Mouse (Mus musculus): ENCODE measurements around the gene Wbp1. TPM values are rescaled to one million over a fixed set of nuclear protein-coding genes. Genes with fewer than 3 reads are reported as not detected.

The Wbp1 gene
- polyA plus RNA-seq, 1 experiment from 2014 or later = 87.2 TPM

DNA sequence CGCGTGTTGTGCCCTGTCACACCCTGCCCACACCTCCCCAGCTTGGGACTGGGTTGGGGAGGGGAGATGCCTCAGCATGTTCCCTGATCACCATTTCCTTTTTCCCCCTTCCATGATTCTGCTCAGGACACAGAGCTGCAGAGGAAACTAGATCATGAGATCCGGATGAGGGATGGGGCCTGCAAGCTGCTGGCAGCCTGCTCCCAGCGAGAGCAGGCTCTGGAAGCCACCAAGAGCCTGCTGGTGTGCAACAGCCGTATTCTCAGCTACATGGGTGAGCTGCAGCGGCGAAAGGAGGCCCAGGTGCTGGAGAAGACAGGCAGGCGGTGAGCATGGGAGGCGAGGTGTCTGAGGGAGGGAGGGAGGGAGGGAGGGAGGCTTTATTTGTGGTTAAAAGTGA lies 24.4 kb upstream of the Wbp1 start:
- H3K27ac ChIP-seq (ENCODE audit: low read depth, low read length) = 0 out of 2 replicates have a peak overlapping the region, but pooled peaks have one; percentile 54
- H3K9ac ChIP-seq (ENCODE audit: low read depth, low read length) = no peak overlapping the region
- peaks cover 18% of the 10 kb centered on the region for H3K4me1 ChIP-seq (ENCODE audit: control insufficient read depth, insufficient read depth, low read length)
- no peak overlapping the region for H3K4me2 ChIP-seq
- peaks cover 3% of the 10 kb centered on the region; the same call in 1 of the 2 replicates for H3K36me3 ChIP-seq (ENCODE audit: control insufficient read depth, insufficient read depth, low read length)
- H3K27me3 ChIP-seq (ENCODE audit: control insufficient read depth, insufficient read depth, low read length) = no peaks in the 10 kb centered on the region
- 62% methylated on average over 9 of the region's 9 CpGs for WGBS (ENCODE audit: insufficient replicate concordance)
- no peak for ATAC-seq (replicated peaks; ENCODE audit: insufficient number of reproducible peaks, low FRiP score, low TSS enrichment)
- H3K9me3 ChIP-seq (replicated peaks; ENCODE audit: control insufficient read depth, low read length) = no peaks in the 10 kb centered on the region
- no peak overlapping the region for H3K4me3 ChIP-seq (ENCODE audit: low read depth, low read length)

GRCm38 (mm10) chr6:83145209-83145608 lies 23.9 kb upstream of the Wbp1 start:
- H3K27ac ChIP-seq (ENCODE audit: low read depth, low read length) = no peak overlapping the region

DNA sequence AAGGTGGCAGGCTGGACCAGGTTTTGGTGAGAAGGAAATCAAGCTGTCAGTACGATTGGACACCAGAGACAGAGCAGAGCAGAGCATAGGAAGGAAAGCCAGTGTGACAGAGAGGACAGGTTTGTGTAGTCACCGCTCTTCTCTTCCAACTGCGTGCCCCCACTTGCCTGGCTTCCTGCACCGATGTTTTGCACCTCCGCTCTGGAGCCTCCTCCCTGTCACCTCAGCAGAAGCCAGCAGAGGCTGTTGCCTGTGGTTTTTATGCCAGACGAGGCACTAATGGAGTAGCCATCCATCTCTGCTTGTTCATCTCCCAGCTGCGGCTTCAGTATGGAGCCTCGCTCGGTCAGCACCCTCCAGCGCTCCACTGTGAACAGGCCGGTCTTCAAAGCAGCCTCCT lies 21.5 kb upstream of the Wbp1 start:
- Histone ChIP-seq H3K4me3 (ENCODE audit: low read depth, low read length) (no peak overlapping the region), H3K27ac (ENCODE audit: low read depth, low read length) (no peak overlapping the region), H3K9me3 (replicated peaks; ENCODE audit: control insufficient read depth, low read length) (no peaks in the 10 kb centered on the region), H3K4me2 (peak overlapping the region; percentile 70), H3K27me3 (ENCODE audit: control insufficient read depth, insufficient read depth, low read length) (no peaks in the 10 kb centered on the region), H3K36me3 (ENCODE audit: control insufficient read depth, insufficient read depth, low read length) (peaks cover 3% of the 10 kb centered on the region; the same call in 1 of the 2 replicates), H3K4me1 (ENCODE audit: control insufficient read depth, insufficient read depth, low read length) (peaks cover 27% of the 10 kb centered on the region), H3K9ac (ENCODE audit: low read depth, low read length) (no peak overlapping the region; the same call in 1 of the 2 replicates)
- no peak for ATAC-seq (replicated peaks; ENCODE audit: insufficient number of reproducible peaks, low FRiP score, low TSS enrichment)
- 38% methylated on average over 11 of the region's 11 CpGs for WGBS (ENCODE audit: insufficient replicate concordance)

More at GRCm38 (mm10) chr6:83145209-83145608, 23.9 kb upstream of the Wbp1 start:
- Histone ChIP-seq H3K4me1 (ENCODE audit: control insufficient read depth, insufficient read depth, low read length) (peaks cover 14% of the 10 kb centered on the region), H3K9ac (ENCODE audit: low read depth, low read length) (no peak overlapping the region), H3K27me3 (ENCODE audit: control insufficient read depth, insufficient read depth, low read length) (no peaks in the 10 kb centered on the region), H3K9me3 (replicated peaks; ENCODE audit: control insufficient read depth, low read length) (no peaks in the 10 kb centered on the region), H3K4me2 (no peak overlapping the region), H3K36me3 (ENCODE audit: control insufficient read depth, insufficient read depth, low read length) (peaks cover 3% of the 10 kb centered on the region; the same call in 1 of the 2 replicates), H3K4me3 (ENCODE audit: low read depth, low read length) (no peak overlapping the region)
- ATAC-seq (replicated peaks; ENCODE audit: insufficient number of reproducible peaks, low FRiP score, low TSS enrichment) = no peak
- 53% methylated on average over 2 of the region's 2 CpGs for WGBS (ENCODE audit: insufficient replicate concordance)

- H3K27ac ChIP-seq (ENCODE audit: low read depth, low read length) = peak overlapping the region; percentile 29; the same call in 1 of the 2 replicates
- no peak for ATAC-seq (replicated peaks; ENCODE audit: insufficient number of reproducible peaks, low FRiP score, low TSS enrichment)
Measured at GRCm38 (mm10) chr6:83142211-83142731, 20.9 kb upstream of the Wbp1 start.

GRCm38 (mm10) chr6:83141636-83142035 lies 20.3 kb upstream of the Wbp1 start:
- Histone ChIP-seq H3K9me3 (replicated peaks; ENCODE audit: control insufficient read depth, low read length) (no peaks in the 10 kb centered on the region), H3K4me3 (ENCODE audit: low read depth, low read length) (peak overlapping the region; percentile 39), H3K9ac (ENCODE audit: low read depth, low read length) (peak overlapping the region; percentile 73), H3K36me3 (ENCODE audit: control insufficient read depth, insufficient read depth, low read length) (no peaks in the 10 kb centered on the region), H3K27me3 (ENCODE audit: control insufficient read depth, insufficient read depth, low read length) (no peaks in the 10 kb centered on the region), H3K27ac (ENCODE audit: low read depth, low read length) (peak overlapping the region; percentile 29; the same call in 1 of the 2 replicates), H3K4me2 (peak overlapping the region; percentile 70), H3K4me1 (ENCODE audit: control insufficient read depth, insufficient read depth, low read length) (peaks cover 28% of the 10 kb centered on the region)
- 29% methylated on average over 4 of the region's 4 CpGs for WGBS (ENCODE audit: insufficient replicate concordance)
- no peak for ATAC-seq (replicated peaks; ENCODE audit: insufficient number of reproducible peaks, low FRiP score, low TSS enrichment)

More at GRCm38 (mm10) chr6:83142211-83142731, 20.9 kb upstream of the Wbp1 start:
- 0 out of 2 replicates have a peak, but pooled peaks cover 3% of the 10 kb centered on the region for H3K36me3 ChIP-seq (ENCODE audit: control insufficient read depth, insufficient read depth, low read length)
- peak overlapping the region; percentile 39 for H3K4me3 ChIP-seq (ENCODE audit: low read depth, low read length)
- no peaks in the 10 kb centered on the region for H3K27me3 ChIP-seq (ENCODE audit: control insufficient read depth, insufficient read depth, low read length)
- no peaks in the 10 kb centered on the region for H3K9me3 ChIP-seq (replicated peaks; ENCODE audit: control insufficient read depth, low read length)
- WGBS (ENCODE audit: insufficient replicate concordance) = 2% methylated on average over 41 of the region's 41 CpGs
- peaks cover 28% of the 10 kb centered on the region for H3K4me1 ChIP-seq (ENCODE audit: control insufficient read depth, insufficient read depth, low read length)
- H3K4me2 ChIP-seq = peak overlapping the region; percentile 70
- peak overlapping the region; percentile 73 for H3K9ac ChIP-seq (ENCODE audit: low read depth, low read length)

- no peaks in the 10 kb centered on the region for H3K9me3 ChIP-seq (replicated peaks; ENCODE audit: control insufficient read depth, low read length)
- H3K36me3 ChIP-seq (ENCODE audit: control insufficient read depth, insufficient read depth, low read length) = no peaks in the 10 kb centered on the region
- no peak for ATAC-seq (replicated peaks; ENCODE audit: insufficient number of reproducible peaks, low FRiP score, low TSS enrichment)
- H3K4me1 ChIP-seq (ENCODE audit: control insufficient read depth, insufficient read depth, low read length) = peaks cover 39% of the 10 kb centered on the region
- 0 out of 2 replicates have a peak, but pooled peaks cover 3% of the 10 kb centered on the region for H3K27me3 ChIP-seq (ENCODE audit: control insufficient read depth, insufficient read depth, low read length)
- no peak overlapping the region for H3K4me2 ChIP-seq
- H3K4me3 ChIP-seq (ENCODE audit: low read depth, low read length) = no peak overlapping the region
- no peak overlapping the region for H3K27ac ChIP-seq (ENCODE audit: low read depth, low read length)
- H3K9ac ChIP-seq (ENCODE audit: low read depth, low read length) = no peak overlapping the region
- WGBS (ENCODE audit: insufficient replicate concordance) = 83% methylated on average over 8 of the region's 8 CpGs
Measured at GRCm38 (mm10) chr6:83140044-83140443, 18.7 kb upstream of the Wbp1 start.

DNA sequence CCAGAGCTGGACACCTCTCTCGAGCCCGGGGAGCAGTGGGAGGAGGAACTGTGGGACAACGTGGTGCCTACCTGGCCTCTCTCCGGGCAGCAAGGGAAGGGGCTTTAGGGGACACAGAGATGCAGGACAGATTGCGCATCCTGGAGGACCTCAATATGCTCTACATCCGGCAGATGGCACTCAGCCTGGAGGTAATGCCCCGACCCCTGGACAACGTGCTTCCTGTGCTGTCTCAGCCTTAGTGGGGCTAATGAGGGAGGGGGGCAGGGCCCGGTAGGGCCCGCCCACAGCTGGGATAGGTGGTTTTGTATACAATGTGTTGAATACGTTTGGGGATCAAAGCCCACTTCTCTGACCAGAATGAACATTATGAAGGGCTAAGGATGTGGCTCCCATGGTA lies 16.7 kb upstream of the Wbp1 start:
- peak overlapping the region; percentile 99 for H3K27ac ChIP-seq (ENCODE audit: low read depth, low read length)
- no peaks in the 10 kb centered on the region for H3K9me3 ChIP-seq (replicated peaks; ENCODE audit: control insufficient read depth, low read length)
- peak overlapping the region; percentile 63 for H3K4me3 ChIP-seq (ENCODE audit: low read depth, low read length)
- 0 out of 2 replicates have a peak, but pooled peaks have one; percentile 23 for ATAC-seq (replicated peaks; ENCODE audit: insufficient number of reproducible peaks, low FRiP score, low TSS enrichment)
- 0 out of 2 replicates have a peak, but pooled peaks cover 3% of the 10 kb centered on the region for H3K27me3 ChIP-seq (ENCODE audit: control insufficient read depth, insufficient read depth, low read length)
- H3K36me3 ChIP-seq (ENCODE audit: control insufficient read depth, insufficient read depth, low read length) = no peaks in the 10 kb centered on the region
- peak overlapping the region; percentile 87 for H3K4me2 ChIP-seq
- peak overlapping the region; percentile 94 for H3K9ac ChIP-seq (ENCODE audit: low read depth, low read length)
- H3K4me1 ChIP-seq (ENCODE audit: control insufficient read depth, insufficient read depth, low read length) = peaks cover 39% of the 10 kb centered on the region
- WGBS (ENCODE audit: insufficient replicate concordance) = 1% methylated on average over 11 of the region's 11 CpGs

- H3K9ac ChIP-seq (ENCODE audit: low read depth, low read length) = peak overlapping the region; percentile 94
- ATAC-seq (replicated peaks; ENCODE audit: insufficient number of reproducible peaks, low FRiP score, low TSS enrichment) = peak; percentile 78
- H3K36me3 ChIP-seq (ENCODE audit: control insufficient read depth, insufficient read depth, low read length) = no peaks in the 10 kb centered on the region
- no peaks in the 10 kb centered on the region for H3K9me3 ChIP-seq (replicated peaks; ENCODE audit: control insufficient read depth, low read length)
- peak overlapping the region; percentile 63 for H3K4me3 ChIP-seq (ENCODE audit: low read depth, low read length)
- 0 out of 2 replicates have a peak, but pooled peaks cover 3% of the 10 kb centered on the region for H3K27me3 ChIP-seq (ENCODE audit: control insufficient read depth, insufficient read depth, low read length)
- 0% methylated on average over 12 of the region's 12 CpGs for WGBS (ENCODE audit: insufficient replicate concordance)
- peak overlapping the region; percentile 99 for H3K27ac ChIP-seq (ENCODE audit: low read depth, low read length)
- peaks cover 36% of the 10 kb centered on the region for H3K4me1 ChIP-seq (ENCODE audit: control insufficient read depth, insufficient read depth, low read length)
- peak overlapping the region; percentile 87 for H3K4me2 ChIP-seq
Measured at GRCm38 (mm10) chr6:83137576-83137950, 16.2 kb upstream of the Wbp1 start.

Measured in heart, embryonic 11.5 days (tissue).